ENCODE assay signal across 11 mouse cellular contexts in genomic region chr5:118891131-118891530, GRCm38 (mm10).
A peak's percentile ranks its signal among the peaks of the same experiment; 100 is the strongest.
DNase-seq lines count a peak whose midpoint lies in the region; ATAC-seq and TF ChIP-seq lines count a peak whose summit lies in the region.
"Had no signal": no experiment of that assay in that cellular context is flagged by ENCODE, and none has a peak within 500 bp of the region (broad histone marks: within the 10 kb centered on the region; RNA-seq: fewer than 3 reads in every experiment).

No protein-coding gene starts in this region.

- DNase-seq in left cerebral cortex, adult 11 months (ENCODE audit: low spot score), result peak; percentile 46
- no peak for DNase-seq in left cerebral cortex, adult 2 months (ENCODE audit: extremely low spot score in 1 of 2, low spot score in 2 of 2)
- no peak for DNase-seq in embryonic facial prominence, embryonic 10.5 days (ENCODE audit: low spot score)
- peak; percentile 35 for DNase-seq in layer of hippocampus, adult 9-10 months (ENCODE audit: low spot score)
- DNase-seq in right cerebral cortex, postnatal 14 days, result peak; percentile 35
- DNase-seq in spleen, postnatal 10 days (ENCODE audit: low spot score in 2 of 2), result no peak
- no peak for DNase-seq in T-cell, adult 2 months (ENCODE audit: low spot score)
- DNase-seq: gastrocnemius, adult 2 months had no signal

- TF ChIP-seq CTCF in left cerebral cortex, adult 2 months (IDR thresholded peaks at IDR 0.05), result no peak

- no peak overlapping the region for H3K4me3 ChIP-seq in left cerebral cortex, adult 2 months
- no peak overlapping the region for H3K4me3 ChIP-seq in embryonic facial prominence, embryonic 10.5 days
- no peak overlapping the region for H3K4me3 ChIP-seq in kidney, embryonic 15.5 days (replicated peaks)
- H3K4me3 ChIP-seq: gastrocnemius, adult 2 months; limb, embryonic 15.5 days; stomach, embryonic 15.5 days had no signal

- H3K4me2 ChIP-seq in kidney, embryonic 15.5 days, result no peak overlapping the region
- H3K4me2 ChIP-seq: limb, embryonic 15.5 days; stomach, embryonic 15.5 days had no signal

- no peaks in the 10 kb centered on the region for H3K9me3 ChIP-seq in embryonic facial prominence, embryonic 10.5 days
- H3K9me3 ChIP-seq in kidney, embryonic 15.5 days (replicated peaks), result no peaks in the 10 kb centered on the region
- H3K9me3 ChIP-seq: limb, embryonic 15.5 days; stomach, embryonic 15.5 days had no signal

- ATAC-seq in kidney, embryonic 15.5 days (replicated peaks; ENCODE audit: low FRiP score), result no peak

- no peaks in the 10 kb centered on the region for H3K36me3 ChIP-seq in embryonic facial prominence, embryonic 10.5 days (replicated peaks)
- H3K36me3 ChIP-seq in kidney, embryonic 15.5 days, result no peaks in the 10 kb centered on the region
- H3K36me3 ChIP-seq: limb, embryonic 15.5 days; stomach, embryonic 15.5 days had no signal

- peaks cover 7% of the 10 kb centered on the region; the same call in 1 of the 2 replicates for H3K4me1 ChIP-seq in embryonic facial prominence, embryonic 10.5 days
- no peaks in the 10 kb centered on the region for H3K4me1 ChIP-seq in kidney, embryonic 15.5 days
- H3K4me1 ChIP-seq: stomach, embryonic 15.5 days had no signal

- no peaks in the 10 kb centered on the region for H3K27me3 ChIP-seq in embryonic facial prominence, embryonic 10.5 days (replicated peaks; ENCODE audit: low read depth, poor library complexity, severe bottlenecking)
- H3K27me3 ChIP-seq in kidney, embryonic 15.5 days, result no peaks in the 10 kb centered on the region
- H3K27me3 ChIP-seq: stomach, embryonic 15.5 days had no signal

- WGBS in embryonic facial prominence, embryonic 10.5 days, result 66% methylated on average over 6 of the region's 6 CpGs
- 63% methylated on average over 6 of the region's 6 CpGs for WGBS in kidney, embryonic 15.5 days

- intact Hi-C loops in left cerebral cortex, adult 2 months (cut with DNase I), result no loop called here

- no peak overlapping the region for H3K9ac ChIP-seq in kidney, embryonic 15.5 days
- H3K9ac ChIP-seq: limb, embryonic 15.5 days; stomach, embryonic 15.5 days had no signal

- no peak overlapping the region for H3K27ac ChIP-seq in left cerebral cortex, adult 2 months
- 0 out of 2 replicates have a peak overlapping the region, but pooled peaks have one; percentile 37 for H3K27ac ChIP-seq in embryonic facial prominence, embryonic 10.5 days (replicated peaks)
- H3K27ac ChIP-seq in kidney, embryonic 15.5 days, result no peak overlapping the region
- H3K27ac ChIP-seq: gastrocnemius, adult 2 months; limb, embryonic 15.5 days; stomach, embryonic 15.5 days had no signal

Comparison
In these comparisons a context has a peak if more than half of its experiments do, and no peak if none do; other contexts are left out.
1. DNase-seq: peak in left cerebral cortex, adult 11 months (single experiment), layer of hippocampus, adult 9-10 months (single experiment) and right cerebral cortex, postnatal 14 days (single experiment); none in left cerebral cortex, adult 2 months (0 of 2), embryonic facial prominence, embryonic 10.5 days (single experiment), spleen, postnatal 10 days (0 of 2) and T-cell, adult 2 months (single experiment).